In the genomic region with DNA sequence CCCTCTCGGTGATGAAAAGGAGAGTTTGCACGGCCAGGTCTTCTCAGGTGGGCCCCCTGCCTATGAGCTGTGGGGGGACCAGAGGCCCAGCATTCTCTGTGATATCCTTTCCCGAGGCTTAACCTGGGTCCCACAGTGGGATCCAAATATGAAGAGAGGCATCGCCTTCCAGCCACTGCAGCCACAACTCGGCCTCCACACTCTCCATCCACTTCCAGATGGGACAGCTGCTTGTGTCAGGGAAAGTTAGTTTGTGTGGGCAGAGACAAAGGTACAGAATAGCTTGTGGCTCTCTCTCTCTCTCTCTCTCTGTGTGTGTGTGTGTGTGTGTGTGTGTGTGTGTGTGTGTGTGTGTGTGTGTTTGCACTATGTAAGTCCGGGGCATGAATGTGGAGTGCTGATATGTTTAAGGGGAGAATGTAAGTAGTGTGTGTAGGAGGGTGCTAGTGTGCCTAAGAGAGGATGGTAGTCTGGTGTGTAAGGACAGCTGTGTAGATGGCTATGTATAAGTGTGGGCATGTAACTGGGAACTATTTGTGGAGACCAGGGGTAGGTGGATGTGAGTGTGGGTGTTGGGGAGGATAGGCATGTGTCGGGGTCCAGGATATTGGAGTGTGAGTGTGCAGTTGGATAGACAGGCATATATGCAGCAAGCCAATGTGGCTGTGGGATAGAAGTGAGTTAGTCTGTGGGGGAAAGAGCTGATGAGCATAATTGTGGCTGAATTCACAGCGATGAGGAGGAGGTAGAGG, we compare ENCODE assay signal across 19 mouse cellular contexts. TPM values are rescaled to one million over a fixed set of nuclear protein-coding genes. Genes with fewer than 3 reads are reported as not detected.
DNase-seq lines count a peak whose midpoint lies in the region; ATAC-seq lines count a peak whose summit lies in the region.
"Had no signal": no experiment of that assay in that cellular context is flagged by ENCODE, and none has a peak within 500 bp of the region (broad histone marks: within the 10 kb centered on the region; RNA-seq: fewer than 3 reads in every experiment).

No protein-coding gene starts in this region.

- peak; percentile 82 for ATAC-seq in frontal cortex, adult (ENCODE audit: low TSS enrichment)
- ATAC-seq: CD4-positive, CD25-positive, alpha-beta regulatory T cell, adult 4 months; forebrain, embryonic 15.5 days had no signal

- DNase-seq in frontal cortex, postnatal 14 days (ENCODE audit: low spot score in 2 of 2): no peak
- peak; percentile 40 to 59 for DNase-seq in left cerebral cortex, adult 9 months (ENCODE audit: low spot score in 2 of 2)
- DNase-seq in left cerebral cortex, postnatal 10 days (ENCODE audit: extremely low spot score in 1 of 2, low spot score in 2 of 2): no peak
- DNase-seq in right cerebral cortex, postnatal 25 days: peak; percentile 31
- no peak for DNase-seq in right cerebral cortex, postnatal 14 days
- no peak for DNase-seq in lung, postnatal 36 days
- DNase-seq: adrenal gland, adult 8-10 months; adrenal gland, postnatal 36 days; B cell, adult 2 months; cerebellum, adult 11-12 months; cerebellum, adult 9-10 months; cerebellum, postnatal 25 days; gastrocnemius, postnatal 14 days; heart, adult 2 months; heart, postnatal 14 days had no signal

- intact Hi-C loops in left cerebral cortex, postnatal 10 days (cut with DNase I): no loop called here

RNA-seq across cellular contexts. Expression of a gene that starts 27.2 kb away (rescaled TPM):
- total RNA-seq in left cerebral cortex, postnatal 10 days (2021): under 1 TPM in 1 of 2 experiments, not detected in 1; 0.17 TPM
- total RNA-seq: hematopoietic stem cell, adult 5-6 weeks had no signal

RNA-seq across cellular contexts. Expression of a gene that starts 31.2 kb away (rescaled TPM):
- 1 to 10 TPM; 7.1 to 7.2 TPM for total RNA-seq in left cerebral cortex, postnatal 10 days (2021)

RNA-seq across cellular contexts. Expression of a gene that starts 35.0 kb away (rescaled TPM):
- 10 to 100 TPM; 41.5 to 41.7 TPM for total RNA-seq in left cerebral cortex, postnatal 10 days (2021)

RNA-seq across cellular contexts. Expression of a gene that starts 44.1 kb away (rescaled TPM):
- 100 to 1,000 TPM; 124 to 125 TPM for total RNA-seq in left cerebral cortex, postnatal 10 days (2021)

RNA-seq across cellular contexts. Expression of a gene that starts 58.6 kb away (rescaled TPM):
- 10 to 100 TPM; 50.3 to 51.0 TPM for total RNA-seq in left cerebral cortex, postnatal 10 days (2021)

Comparison
In these comparisons a context has a peak if more than half of its experiments do, and no peak if none do; other contexts are left out.
1. DNase-seq: peak in left cerebral cortex, adult 9 months (2 of 2) and right cerebral cortex, postnatal 25 days (single experiment); none in frontal cortex, postnatal 14 days (0 of 2), left cerebral cortex, postnatal 10 days (0 of 2), right cerebral cortex, postnatal 14 days (single experiment) and lung, postnatal 36 days (single experiment).